Mouse (Mus musculus): ENCODE measurements around the gene Gm10322. TPM values are rescaled to one million over a fixed set of nuclear protein-coding genes. Genes with fewer than 3 reads are reported as not detected.

Gm10322 gene
- polyA plus RNA-seq, 1 experiment from 2014 or later = not detected

DNA sequence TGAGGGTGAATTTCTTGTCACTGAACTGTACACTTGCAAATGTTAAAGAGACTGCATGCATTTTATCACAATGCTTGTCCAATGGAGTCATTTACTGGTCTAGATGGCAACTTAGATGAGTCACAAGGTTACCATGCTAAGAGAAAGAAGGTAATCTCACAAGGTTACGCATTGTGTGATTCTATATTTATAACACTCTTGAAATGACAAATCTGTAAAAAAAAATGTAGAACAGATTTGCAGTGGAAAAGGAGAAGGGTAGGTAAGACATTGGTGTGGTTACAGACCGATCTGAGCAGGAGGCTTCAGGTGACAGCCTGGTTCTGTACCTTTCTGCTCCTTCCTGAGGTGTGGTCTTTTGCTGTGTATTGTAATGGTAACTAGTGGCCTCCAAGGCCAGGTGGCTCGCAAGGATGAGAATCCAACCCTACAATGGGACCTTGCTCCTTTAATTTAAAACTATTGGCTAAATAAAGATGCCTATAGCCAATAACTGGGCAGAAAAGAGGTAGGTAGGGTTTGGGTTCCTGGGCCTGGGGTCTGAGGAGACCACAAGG lies 35.2 kb upstream of the Gm10322 start:
- H3K9me3 ChIP-seq = no peaks in the 10 kb centered on the region
- H3K4me3 ChIP-seq (replicated peaks) = no peak overlapping the region
- WGBS = 94% methylated on average over 3 of the region's 3 CpGs
- H3K36me3 ChIP-seq = no peaks in the 10 kb centered on the region
- no peak overlapping the region for H3K4me2 ChIP-seq
- no peak overlapping the region for H3K27ac ChIP-seq
- H3K4me1 ChIP-seq = peaks cover 29% of the 10 kb centered on the region
- no peak for ATAC-seq (ENCODE audit: insufficient read depth, low FRiP score, low read depth)
- H3K9ac ChIP-seq = no peak overlapping the region
- no peaks in the 10 kb centered on the region for H3K27me3 ChIP-seq (replicated peaks)

DNA sequence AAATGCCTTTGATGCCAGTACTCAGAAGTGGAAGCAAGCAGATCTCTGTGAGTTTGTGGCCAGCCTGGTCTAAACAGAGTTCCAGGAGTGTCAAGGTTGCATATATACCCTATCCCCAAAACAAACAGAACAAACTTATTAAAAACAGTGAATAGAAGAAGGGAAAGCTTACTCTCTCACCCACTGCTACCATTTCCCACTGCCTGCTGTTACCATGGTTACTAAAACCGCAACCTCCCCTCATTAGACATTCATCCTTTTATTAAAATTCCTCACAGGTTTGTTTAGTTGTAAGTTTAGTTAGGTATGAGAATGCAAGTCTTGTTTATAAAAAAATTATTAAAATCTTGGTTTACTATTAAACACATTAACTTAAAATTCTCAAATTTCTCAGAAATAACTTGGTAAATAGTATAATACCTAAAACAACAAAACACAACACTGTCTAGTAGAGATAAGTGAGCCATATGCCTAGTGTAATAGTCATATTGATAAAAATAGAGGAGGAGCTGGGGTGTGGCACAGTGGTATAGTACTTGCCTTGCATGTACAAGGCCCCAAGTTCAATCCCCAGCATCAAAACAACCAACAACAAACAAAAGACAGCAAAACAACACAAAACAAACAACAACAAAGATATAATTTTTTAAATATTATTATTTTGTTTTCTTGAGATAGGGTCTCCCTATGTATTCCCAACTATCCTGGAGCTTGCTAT lies 33.9 kb upstream of the Gm10322 start:
- no peak for ATAC-seq (ENCODE audit: insufficient read depth, low FRiP score, low read depth)
- no peaks in the 10 kb centered on the region for H3K9me3 ChIP-seq
- H3K4me1 ChIP-seq = peaks cover 18% of the 10 kb centered on the region
- no peaks in the 10 kb centered on the region for H3K36me3 ChIP-seq
- H3K27me3 ChIP-seq (replicated peaks) = no peaks in the 10 kb centered on the region
- H3K4me3 ChIP-seq (replicated peaks) = no peak overlapping the region
- WGBS = 88% methylated on average over 1 of the region's 1 CpGs
- no peak overlapping the region for H3K4me2 ChIP-seq
- no peak overlapping the region for H3K27ac ChIP-seq
- no peak overlapping the region for H3K9ac ChIP-seq

DNA sequence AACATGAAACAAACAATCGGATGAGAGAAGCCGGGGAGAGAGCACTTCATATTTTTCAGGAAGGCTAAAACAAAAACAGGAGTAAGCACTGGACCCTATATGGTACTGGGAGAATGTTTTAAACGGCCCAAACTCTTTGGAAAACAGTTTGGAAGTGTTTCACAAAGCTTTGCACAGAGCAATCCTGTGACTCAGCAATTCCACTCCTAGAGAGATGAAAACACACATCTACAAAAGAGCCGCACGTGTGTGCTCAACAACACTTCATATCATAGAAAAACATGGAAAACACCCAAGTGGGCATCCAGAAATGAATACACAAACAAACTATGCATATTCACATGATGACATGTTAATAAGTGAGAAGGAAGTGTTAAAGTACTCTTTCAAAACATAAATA lies 30.2 kb upstream of the Gm10322 start:
- H3K36me3 ChIP-seq = no peaks in the 10 kb centered on the region
- H3K9me3 ChIP-seq = no peaks in the 10 kb centered on the region
- 87% methylated on average over 5 of the region's 5 CpGs for WGBS
- H3K4me2 ChIP-seq = no peak overlapping the region
- H3K9ac ChIP-seq = no peak overlapping the region
- no peaks in the 10 kb centered on the region for H3K4me1 ChIP-seq
- no peak overlapping the region for H3K4me3 ChIP-seq (replicated peaks)
- H3K27ac ChIP-seq = no peak overlapping the region
- H3K27me3 ChIP-seq (replicated peaks) = no peaks in the 10 kb centered on the region
- no peak for ATAC-seq (ENCODE audit: insufficient read depth, low FRiP score, low read depth)

DNA sequence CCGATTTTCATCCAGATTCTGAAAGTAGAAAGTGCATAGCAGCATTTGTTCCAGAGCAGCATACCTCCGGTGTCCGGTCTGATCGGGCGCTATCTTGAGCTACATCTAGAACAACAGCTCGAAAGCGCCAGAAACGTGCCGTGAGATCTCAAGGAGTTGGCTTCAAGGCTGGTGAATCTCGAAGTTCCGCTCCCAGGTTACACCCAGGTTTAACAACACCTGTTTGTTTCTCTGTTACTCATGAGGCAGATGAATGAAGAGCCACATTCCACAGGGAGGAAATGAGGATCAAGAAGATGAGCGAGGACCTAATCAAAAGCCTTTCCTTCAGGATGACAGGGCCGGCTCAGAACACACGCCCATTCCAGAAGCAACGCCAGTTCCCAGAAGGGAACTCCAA lies 29.0 kb upstream of the Gm10322 start:
- Histone ChIP-seq H3K36me3 (no peaks in the 10 kb centered on the region), H3K9ac (no peak overlapping the region), H3K9me3 (no peaks in the 10 kb centered on the region), H3K27me3 (replicated peaks) (no peaks in the 10 kb centered on the region), H3K4me3 (replicated peaks) (no peak overlapping the region), H3K4me1 (no peaks in the 10 kb centered on the region), H3K4me2 (no peak overlapping the region), H3K27ac (no peak overlapping the region)
- no peak for ATAC-seq (ENCODE audit: insufficient read depth, low FRiP score, low read depth)
- 85% methylated on average over 15 of the region's 15 CpGs for WGBS

DNA sequence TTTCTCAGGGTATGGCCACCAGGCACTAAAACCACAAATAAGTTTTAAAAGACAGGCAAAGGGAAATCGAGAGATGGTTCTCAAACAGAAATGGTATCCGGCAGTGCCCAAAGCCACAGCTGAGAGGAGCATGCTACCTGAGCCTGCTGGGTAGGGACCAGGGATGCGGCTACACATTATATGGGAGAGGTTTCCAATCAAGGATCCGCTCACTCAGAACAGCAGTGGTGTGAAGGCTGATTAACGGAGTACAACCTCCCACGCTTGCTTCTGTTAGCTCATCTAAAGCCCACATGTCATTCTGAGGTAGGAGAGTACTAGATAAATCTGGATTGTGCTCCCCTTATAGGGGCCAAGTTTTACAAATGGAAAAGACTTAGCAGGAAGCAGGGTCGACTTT lies 27.7 kb upstream of the Gm10322 start:
- H3K9me3 ChIP-seq = no peaks in the 10 kb centered on the region
- WGBS = 73% methylated on average over 7 of the region's 7 CpGs
- no peaks in the 10 kb centered on the region for H3K27me3 ChIP-seq (replicated peaks)
- H3K27ac ChIP-seq = no peak overlapping the region
- H3K9ac ChIP-seq = no peak overlapping the region
- H3K36me3 ChIP-seq = no peaks in the 10 kb centered on the region
- no peak overlapping the region for H3K4me3 ChIP-seq (replicated peaks)
- H3K4me2 ChIP-seq = no peak overlapping the region
- ATAC-seq (ENCODE audit: insufficient read depth, low FRiP score, low read depth) = no peak
- no peaks in the 10 kb centered on the region for H3K4me1 ChIP-seq

DNA sequence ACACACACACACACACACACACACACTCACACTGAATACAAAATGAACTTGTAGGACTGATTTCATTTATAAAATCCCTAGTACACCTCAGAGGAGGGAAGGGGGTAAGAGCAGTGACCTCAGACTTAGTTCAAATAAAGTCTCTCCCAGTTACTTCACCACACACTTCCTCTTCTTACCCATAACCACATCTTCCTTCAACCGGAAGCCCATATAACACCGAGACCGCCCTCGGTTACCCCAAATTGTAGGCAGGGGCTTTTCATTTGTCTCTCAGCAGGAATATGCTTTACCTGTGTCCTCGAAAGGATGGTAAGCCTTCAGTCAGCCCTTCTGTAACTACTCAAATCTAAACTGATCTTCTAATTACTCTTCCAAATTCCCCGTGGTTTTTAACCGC lies 26.4 kb upstream of the Gm10322 start:
- H3K4me1 ChIP-seq = no peaks in the 10 kb centered on the region
- WGBS = 79% methylated on average over 7 of the region's 7 CpGs
- H3K9ac ChIP-seq = no peak overlapping the region

DNA sequence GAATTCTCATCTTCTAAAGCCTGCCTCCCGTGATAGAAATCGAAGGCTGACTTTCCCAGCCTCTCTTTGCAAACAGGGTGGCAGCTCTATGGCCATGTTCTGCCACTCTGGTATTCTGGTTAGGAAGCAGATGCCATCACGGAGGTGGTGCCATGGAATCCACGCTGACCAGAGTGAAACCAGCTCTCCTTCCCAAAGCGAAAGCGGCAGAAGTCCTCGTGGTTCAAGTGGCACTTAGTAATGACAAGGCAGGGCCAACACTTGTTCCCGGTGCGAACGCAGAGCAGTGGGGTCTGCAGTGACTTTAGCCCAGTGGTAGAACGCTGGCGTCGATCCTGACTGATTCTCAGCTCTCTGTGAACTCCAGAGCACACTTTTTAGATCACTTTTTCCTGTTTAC lies 26.0 kb upstream of the Gm10322 start:
- Histone ChIP-seq H3K36me3 (no peaks in the 10 kb centered on the region), H3K9me3 (no peaks in the 10 kb centered on the region), H3K4me3 (replicated peaks) (no peak overlapping the region), H3K27me3 (replicated peaks) (no peaks in the 10 kb centered on the region), H3K4me1 (no peaks in the 10 kb centered on the region), H3K27ac (no peak overlapping the region), H3K9ac (no peak overlapping the region), H3K4me2 (no peak overlapping the region)
- WGBS = 78% methylated on average over 13 of the region's 13 CpGs
- no peak for ATAC-seq (ENCODE audit: insufficient read depth, low FRiP score, low read depth)

More for the DNA sequence above, 26.4 kb upstream of the Gm10322 start:
- no peaks in the 10 kb centered on the region for H3K9me3 ChIP-seq
- no peak overlapping the region for H3K4me3 ChIP-seq (replicated peaks)
- no peak for ATAC-seq (ENCODE audit: insufficient read depth, low FRiP score, low read depth)
- no peaks in the 10 kb centered on the region for H3K27me3 ChIP-seq (replicated peaks)
- no peak overlapping the region for H3K4me2 ChIP-seq
- H3K27ac ChIP-seq = no peak overlapping the region
- H3K36me3 ChIP-seq = no peaks in the 10 kb centered on the region

DNA sequence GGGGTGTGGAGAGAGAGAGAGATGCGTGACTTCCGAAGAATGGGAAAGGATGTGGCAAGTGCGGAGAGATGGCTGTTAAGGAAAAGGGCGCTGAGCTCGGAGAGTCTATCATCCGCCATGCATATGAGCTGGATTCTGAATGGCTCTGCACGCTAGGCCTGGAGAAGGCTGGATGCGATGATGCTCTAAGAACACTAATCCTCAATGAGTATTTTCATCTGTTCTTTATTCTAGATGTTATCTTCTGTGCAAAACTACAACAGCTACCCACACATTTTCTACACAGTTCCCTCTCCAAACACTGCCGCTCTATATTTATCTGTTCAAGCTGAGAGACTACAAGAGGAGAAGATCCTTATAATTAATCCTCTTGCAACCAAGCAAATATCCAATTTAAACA lies 25.3 kb upstream of the Gm10322 start:
- Histone ChIP-seq H3K27me3 (replicated peaks) (no peaks in the 10 kb centered on the region), H3K4me3 (replicated peaks) (no peak overlapping the region), H3K9ac (no peak overlapping the region), H3K9me3 (no peaks in the 10 kb centered on the region), H3K36me3 (no peaks in the 10 kb centered on the region), H3K4me2 (no peak overlapping the region), H3K27ac (no peak overlapping the region), H3K4me1 (no peaks in the 10 kb centered on the region)
- no peak for ATAC-seq (ENCODE audit: insufficient read depth, low FRiP score, low read depth)
- WGBS = 90% methylated on average over 9 of the region's 9 CpGs

DNA sequence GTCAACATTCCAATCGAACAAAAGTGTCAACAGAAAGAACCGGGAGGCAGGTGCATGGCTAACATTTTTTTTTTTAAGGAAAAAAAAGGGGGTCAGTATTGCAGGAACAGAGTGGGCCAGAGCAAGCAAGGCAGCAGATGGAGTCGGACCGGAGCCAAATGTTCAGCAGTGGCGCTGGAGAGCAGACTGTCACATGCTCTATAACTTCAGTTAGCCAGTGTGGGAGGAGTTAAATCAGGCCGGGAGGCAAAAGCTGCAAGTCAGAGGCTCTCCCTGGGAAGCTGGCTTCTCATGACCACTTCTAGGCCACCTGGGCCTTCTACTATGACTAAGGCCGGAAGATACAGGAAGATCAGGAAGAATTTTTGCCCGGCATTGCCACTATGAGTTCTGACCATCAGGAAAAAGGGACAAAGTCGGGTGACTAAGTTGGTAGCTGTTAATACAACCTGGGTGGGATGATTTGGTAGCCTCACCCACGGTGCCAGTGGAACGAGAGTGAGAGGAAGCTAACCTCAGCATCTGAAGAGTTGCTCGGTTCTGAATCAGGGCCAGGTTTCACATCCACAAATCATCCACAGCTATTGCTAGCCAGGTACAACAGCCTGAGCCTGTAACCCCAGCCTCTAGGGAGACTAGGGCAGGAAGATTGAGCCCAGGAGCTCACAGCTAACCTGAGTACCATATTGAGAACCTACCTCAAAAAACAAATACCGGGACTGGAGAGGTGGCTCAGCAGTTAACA lies 21.9 kb upstream of the Gm10322 start:
- H3K27me3 ChIP-seq (replicated peaks) = no peaks in the 10 kb centered on the region
- H3K4me1 ChIP-seq = no peaks in the 10 kb centered on the region
- H3K9ac ChIP-seq = no peak overlapping the region
- ATAC-seq (ENCODE audit: insufficient read depth, low FRiP score, low read depth) = no peak
- no peaks in the 10 kb centered on the region for H3K9me3 ChIP-seq
- no peaks in the 10 kb centered on the region for H3K36me3 ChIP-seq
- 78% methylated on average over 13 of the region's 13 CpGs for WGBS
- no peak overlapping the region for H3K4me3 ChIP-seq (replicated peaks)
- H3K4me2 ChIP-seq = no peak overlapping the region
- no peak overlapping the region for H3K27ac ChIP-seq

DNA sequence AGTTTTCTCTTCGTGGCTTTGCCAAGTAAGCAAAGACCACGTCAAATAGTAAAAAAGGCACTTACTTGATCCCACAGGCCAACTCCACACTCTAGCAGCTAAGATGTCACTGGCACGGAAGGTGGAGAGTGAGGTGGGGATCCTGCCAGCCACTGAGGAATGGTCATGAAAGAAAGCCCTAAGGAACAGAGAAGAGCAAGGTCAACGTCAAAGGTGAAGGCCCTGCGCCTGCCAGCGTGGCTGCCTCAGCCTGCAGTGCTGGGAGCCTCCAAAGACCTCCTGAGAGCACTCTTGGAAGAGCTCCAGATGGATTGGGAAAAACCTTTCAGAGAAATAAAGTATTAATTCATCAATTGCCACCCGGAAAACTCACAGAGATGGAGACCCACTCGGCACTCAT lies 15.3 kb upstream of the Gm10322 start:
- no peak overlapping the region for H3K9ac ChIP-seq
- ATAC-seq (ENCODE audit: insufficient read depth, low FRiP score, low read depth) = no peak
- H3K4me2 ChIP-seq = no peak overlapping the region
- H3K27ac ChIP-seq = no peak overlapping the region
- no peaks in the 10 kb centered on the region for H3K27me3 ChIP-seq (replicated peaks)
- H3K9me3 ChIP-seq = no peaks in the 10 kb centered on the region
- WGBS = 70% methylated on average over 8 of the region's 8 CpGs
- H3K36me3 ChIP-seq = no peaks in the 10 kb centered on the region
- no peak overlapping the region for H3K4me3 ChIP-seq (replicated peaks)
- H3K4me1 ChIP-seq = peaks cover 5% of the 10 kb centered on the region; the same call in 1 of the 2 replicates

DNA sequence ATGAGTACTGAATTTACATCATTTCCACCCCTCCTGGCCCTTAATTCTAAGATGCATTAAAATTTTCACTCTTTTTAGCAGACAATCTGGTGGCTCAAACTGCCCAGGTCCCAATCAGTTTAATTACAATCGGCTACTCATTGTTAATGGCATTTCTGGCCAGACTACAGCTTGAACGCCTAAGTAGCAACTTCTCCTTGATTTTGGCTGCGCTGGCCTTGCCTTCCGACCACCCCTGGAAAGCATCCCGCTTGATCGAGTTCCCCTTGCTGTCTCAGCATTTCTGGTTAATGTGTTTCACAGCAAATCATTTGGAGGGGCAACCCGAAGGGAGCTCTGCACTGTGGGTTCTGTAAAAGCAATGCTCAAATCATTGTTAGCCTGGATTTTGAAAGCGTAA lies 13.8 kb upstream of the Gm10322 start:
- no peak for ATAC-seq (ENCODE audit: insufficient read depth, low FRiP score, low read depth)
- Histone ChIP-seq H3K4me2 (no peak overlapping the region), H3K27me3 (replicated peaks) (no peaks in the 10 kb centered on the region), H3K9ac (no peak overlapping the region), H3K27ac (no peak overlapping the region), H3K4me1 (peaks cover 5% of the 10 kb centered on the region; the same call in 1 of the 2 replicates), H3K36me3 (no peaks in the 10 kb centered on the region), H3K9me3 (no peaks in the 10 kb centered on the region), H3K4me3 (replicated peaks) (no peak overlapping the region)
- WGBS = 58% methylated on average over 8 of the region's 8 CpGs

DNA sequence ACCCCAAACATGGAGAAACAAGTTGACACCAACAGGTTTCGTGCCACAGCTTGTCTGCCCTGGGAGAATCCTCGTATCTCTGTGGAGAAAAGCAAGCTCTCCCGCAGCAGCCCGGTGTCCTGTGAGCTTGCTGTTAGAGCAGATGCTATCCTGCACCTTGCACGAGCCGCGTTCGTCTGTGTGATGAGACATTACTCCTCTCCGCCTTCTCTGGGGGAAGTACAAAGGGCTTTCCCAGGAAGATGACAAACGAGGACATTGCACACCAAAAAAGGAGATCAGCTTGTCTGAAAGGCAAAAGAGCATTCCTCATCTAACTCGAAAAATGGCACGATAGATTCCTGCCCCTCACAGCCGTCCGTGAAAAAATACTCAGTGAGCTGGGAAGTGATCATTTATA lies 13.0 kb upstream of the Gm10322 start:
- 52% methylated on average over 14 of the region's 14 CpGs for WGBS

More for the DNA sequence above, 13.0 kb upstream of the Gm10322 start:
- ATAC-seq (ENCODE audit: insufficient read depth, low FRiP score, low read depth) = no peak
- H3K4me2 ChIP-seq = 0 out of 2 replicates have a peak overlapping the region, but pooled peaks have one; percentile 0
- H3K27ac ChIP-seq = no peak overlapping the region
- no peaks in the 10 kb centered on the region for H3K27me3 ChIP-seq (replicated peaks)
- H3K4me1 ChIP-seq = peaks cover 5% of the 10 kb centered on the region; the same call in 1 of the 2 replicates
- H3K4me3 ChIP-seq (replicated peaks) = no peak overlapping the region
- no peaks in the 10 kb centered on the region for H3K9me3 ChIP-seq
- H3K36me3 ChIP-seq = no peaks in the 10 kb centered on the region
- H3K9ac ChIP-seq = no peak overlapping the region

All from stomach, embryonic 15.5 days (tissue).